Mouse (Mus musculus): ENCODE measurements around the gene Rita1. TPM values are rescaled to one million over a fixed set of nuclear protein-coding genes. Genes with fewer than 3 reads are reported as not detected.

The Rita1 gene
- polyA plus RNA-seq, 1 experiment from 2014 or later: 25.1 TPM

DNA sequence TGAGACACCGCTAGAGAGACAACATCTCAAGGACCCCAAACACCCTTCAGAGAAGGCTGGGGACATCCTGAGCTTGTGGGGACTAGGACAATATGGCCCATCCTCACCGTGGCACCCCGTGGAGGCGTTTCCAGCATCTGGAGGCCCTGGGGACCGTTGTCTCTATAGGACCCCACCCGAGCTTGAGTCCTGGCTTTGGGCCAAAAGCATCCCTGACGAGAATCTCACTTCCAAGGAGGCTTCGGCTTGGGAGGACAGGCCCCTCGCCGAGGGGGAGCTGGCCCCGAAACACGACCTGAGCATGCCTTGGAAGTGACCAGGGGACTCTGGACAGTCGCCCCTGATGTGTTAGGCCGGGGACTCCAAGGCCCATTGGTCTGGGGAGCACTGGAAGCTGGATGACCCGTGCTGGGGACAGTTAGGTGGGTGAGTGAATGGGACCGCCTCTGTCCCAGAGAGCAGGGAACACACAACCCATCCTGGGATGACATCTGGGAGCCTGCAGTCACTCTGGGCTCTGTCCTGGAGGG lies 3.1 kb downstream of the Rita1 start:
- no peaks in the 10 kb centered on the region for H3K9me3 ChIP-seq
- ATAC-seq (ENCODE audit: low read depth): no peak
- H3K27ac ChIP-seq (replicated peaks): no peak overlapping the region
- H3K36me3 ChIP-seq: peaks cover 9% of the 10 kb centered on the region; the same call in 1 of the 2 replicates
- no peak overlapping the region for H3K4me2 ChIP-seq
- WGBS: 83% methylated on average over 16 of the region's 16 CpGs
- no peak overlapping the region for H3K4me3 ChIP-seq
- 0 out of 2 replicates have a peak overlapping the region, but pooled peaks have one; percentile 38 for H3K9ac ChIP-seq
- peaks cover 42% of the 10 kb centered on the region for H3K4me1 ChIP-seq (replicated peaks)
- no peaks in the 10 kb centered on the region for H3K27me3 ChIP-seq

DNA sequence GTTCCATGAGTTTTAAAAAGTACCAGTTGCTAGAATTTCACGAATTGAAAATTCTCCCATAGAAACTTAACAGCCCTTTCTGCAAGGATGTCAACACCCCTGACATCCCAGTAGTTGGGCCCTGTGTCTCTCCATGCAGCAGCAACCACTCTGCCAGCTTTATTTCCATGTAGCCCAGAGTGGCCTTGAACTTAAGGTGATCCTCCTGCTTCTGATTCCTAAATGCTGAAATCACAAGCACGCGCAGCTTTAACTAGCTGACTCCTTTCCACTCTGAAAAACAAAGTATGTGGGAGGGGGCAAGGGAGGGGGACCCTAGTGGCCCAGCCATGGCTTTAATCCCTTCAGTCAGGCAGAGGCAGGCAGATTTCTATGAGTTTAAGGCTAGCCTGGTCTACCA lies 5.1 kb downstream of the Rita1 start:
- Histone ChIP-seq H3K9me3 (no peaks in the 10 kb centered on the region), H3K9ac (no peak overlapping the region), H3K27ac (replicated peaks) (no peak overlapping the region), H3K4me1 (replicated peaks) (peaks cover 34% of the 10 kb centered on the region), H3K27me3 (no peaks in the 10 kb centered on the region), H3K36me3 (peaks cover 9% of the 10 kb centered on the region; the same call in 1 of the 2 replicates), H3K4me2 (no peak overlapping the region), H3K4me3 (no peak overlapping the region)
- ATAC-seq (ENCODE audit: low read depth): no peak
- 82% methylated on average over 3 of the region's 3 CpGs for WGBS

DNA sequence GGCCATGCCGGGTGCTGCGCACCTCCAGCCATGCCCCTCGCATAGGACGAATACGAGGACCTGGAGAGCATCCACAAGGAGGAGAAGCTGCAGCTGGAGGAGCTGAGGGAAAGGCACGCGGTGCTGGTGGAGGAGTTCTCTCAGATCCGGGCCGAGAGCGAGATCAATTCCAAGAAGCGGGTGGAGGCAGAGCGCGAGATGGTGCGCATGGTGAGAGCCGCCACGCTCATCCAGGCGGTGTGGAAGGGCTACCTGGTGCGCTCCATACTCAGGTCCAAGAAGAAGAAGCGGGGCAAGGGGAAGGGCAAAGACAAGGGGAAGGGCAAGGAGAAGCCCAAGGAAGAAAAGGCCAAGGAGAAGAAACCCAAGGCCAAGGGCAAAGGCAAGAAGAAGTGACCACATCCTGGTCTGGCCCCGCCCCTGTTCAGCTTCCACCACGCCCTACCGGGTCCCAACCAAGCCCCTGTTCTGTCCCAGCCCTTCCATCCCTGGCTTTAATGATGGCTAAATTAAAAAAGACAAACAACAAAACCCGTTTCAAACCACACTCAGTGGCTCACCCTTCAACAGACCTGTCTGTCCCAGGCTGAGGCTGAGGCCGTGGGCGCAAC lies 5.7 kb downstream of the Rita1 start:
- no peak overlapping the region for H3K4me2 ChIP-seq
- ATAC-seq (ENCODE audit: low read depth): no peak
- H3K27me3 ChIP-seq: no peaks in the 10 kb centered on the region
- H3K36me3 ChIP-seq: peaks cover 9% of the 10 kb centered on the region; the same call in 1 of the 2 replicates
- peaks cover 32% of the 10 kb centered on the region for H3K4me1 ChIP-seq (replicated peaks)
- H3K9me3 ChIP-seq: no peaks in the 10 kb centered on the region
- 68% methylated on average over 25 of the region's 25 CpGs for WGBS
- H3K27ac ChIP-seq (replicated peaks): no peak overlapping the region
- H3K4me3 ChIP-seq: no peak overlapping the region
- H3K9ac ChIP-seq: no peak overlapping the region

DNA sequence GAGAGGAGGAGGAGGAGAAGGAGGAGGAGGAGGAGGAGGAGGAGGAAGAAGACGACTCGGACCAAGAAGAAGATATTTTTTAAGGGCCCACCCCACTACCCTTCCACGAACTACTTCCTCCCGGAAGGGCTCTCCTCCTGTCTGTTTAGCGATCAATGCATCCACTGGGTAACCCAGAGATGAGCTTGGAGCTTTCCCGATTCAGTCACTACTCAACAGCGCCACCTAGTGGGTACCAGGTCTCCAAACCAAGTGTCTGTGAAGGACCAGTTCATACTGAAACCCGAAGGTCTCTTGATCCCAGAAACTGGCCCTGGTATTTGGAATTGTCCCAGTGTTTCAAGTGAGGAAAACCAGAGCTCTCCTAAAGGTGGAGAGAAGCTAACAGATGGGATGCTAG lies 6.7 kb downstream of the Rita1 start:
- ATAC-seq (ENCODE audit: low read depth): peak; percentile 77
- Histone ChIP-seq H3K9ac (peak overlapping the region; percentile 67), H3K27ac (replicated peaks) (peak overlapping the region; percentile 76), H3K4me1 (replicated peaks) (peaks cover 22% of the 10 kb centered on the region), H3K4me2 (peak overlapping the region; percentile 64), H3K27me3 (no peaks in the 10 kb centered on the region), H3K9me3 (no peaks in the 10 kb centered on the region), H3K4me3 (peak overlapping the region; percentile 34), H3K36me3 (peaks cover 9% of the 10 kb centered on the region; the same call in 1 of the 2 replicates)
- WGBS: 3% methylated on average over 8 of the region's 8 CpGs

DNA sequence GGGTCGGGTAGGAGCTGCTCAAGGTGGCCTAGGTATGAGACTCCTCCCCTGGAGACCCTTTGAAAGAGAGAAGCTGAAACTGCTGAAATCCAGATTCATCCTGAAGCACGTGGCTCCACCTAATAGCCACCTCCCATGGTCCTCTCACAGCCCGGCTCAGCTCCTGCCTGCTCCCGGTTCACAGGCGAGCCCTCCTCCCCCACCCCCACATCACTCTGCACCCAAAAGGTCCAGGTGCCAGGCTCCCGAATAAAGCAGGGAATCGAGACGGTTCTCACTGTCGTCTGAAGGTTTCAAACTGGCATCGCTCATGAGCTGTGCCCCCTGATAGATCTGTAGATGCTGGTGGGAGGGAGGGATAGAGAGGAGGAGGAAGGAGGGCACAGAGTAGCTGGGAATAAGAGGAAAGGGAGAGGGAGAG lies 7.1 kb downstream of the Rita1 start:
- peak; percentile 59 for ATAC-seq (ENCODE audit: low read depth)
- H3K4me1 ChIP-seq (replicated peaks): peaks cover 18% of the 10 kb centered on the region
- H3K9ac ChIP-seq: peak overlapping the region; percentile 67
- peak overlapping the region; percentile 34 for H3K4me3 ChIP-seq
- peaks cover 9% of the 10 kb centered on the region; the same call in 1 of the 2 replicates for H3K36me3 ChIP-seq
- 1% methylated on average over 10 of the region's 10 CpGs for WGBS
- H3K27me3 ChIP-seq: no peaks in the 10 kb centered on the region
- peak overlapping the region; percentile 64 for H3K4me2 ChIP-seq
- no peaks in the 10 kb centered on the region for H3K9me3 ChIP-seq
- H3K27ac ChIP-seq (replicated peaks): peak overlapping the region; percentile 76

DNA sequence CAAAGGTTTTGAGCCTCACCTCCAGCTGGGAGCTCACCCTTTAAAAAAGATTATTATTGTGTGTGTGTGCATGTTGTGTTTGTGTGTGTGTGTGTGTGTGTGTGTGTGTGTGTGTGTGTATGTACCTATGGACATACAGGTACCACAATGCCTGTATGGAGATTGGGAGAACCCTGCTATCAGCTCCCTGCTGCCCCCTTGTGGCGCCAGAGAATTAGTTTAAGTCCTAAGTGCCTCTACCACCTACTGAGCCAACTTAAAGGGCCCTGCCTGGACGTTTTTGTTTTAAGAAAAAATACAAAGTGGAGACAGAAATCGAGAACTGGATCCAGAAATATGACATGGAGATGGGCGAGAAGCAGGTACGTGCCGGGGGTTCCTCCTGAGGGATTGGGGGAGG lies 7.5 kb downstream of the Rita1 start:
- peak overlapping the region; percentile 64 for H3K4me2 ChIP-seq
- peak; percentile 38; the same call in 1 of the 2 replicates for ATAC-seq (ENCODE audit: low read depth)
- peak overlapping the region; percentile 34 for H3K4me3 ChIP-seq
- WGBS: 1% methylated on average over 6 of the region's 6 CpGs
- peaks cover 9% of the 10 kb centered on the region; the same call in 1 of the 2 replicates for H3K36me3 ChIP-seq
- peak overlapping the region; percentile 76 for H3K27ac ChIP-seq (replicated peaks)
- H3K9me3 ChIP-seq: no peaks in the 10 kb centered on the region
- H3K4me1 ChIP-seq (replicated peaks): peaks cover 13% of the 10 kb centered on the region
- H3K27me3 ChIP-seq: no peaks in the 10 kb centered on the region
- H3K9ac ChIP-seq: peak overlapping the region; percentile 67; the same call in 1 of the 2 replicates

DNA sequence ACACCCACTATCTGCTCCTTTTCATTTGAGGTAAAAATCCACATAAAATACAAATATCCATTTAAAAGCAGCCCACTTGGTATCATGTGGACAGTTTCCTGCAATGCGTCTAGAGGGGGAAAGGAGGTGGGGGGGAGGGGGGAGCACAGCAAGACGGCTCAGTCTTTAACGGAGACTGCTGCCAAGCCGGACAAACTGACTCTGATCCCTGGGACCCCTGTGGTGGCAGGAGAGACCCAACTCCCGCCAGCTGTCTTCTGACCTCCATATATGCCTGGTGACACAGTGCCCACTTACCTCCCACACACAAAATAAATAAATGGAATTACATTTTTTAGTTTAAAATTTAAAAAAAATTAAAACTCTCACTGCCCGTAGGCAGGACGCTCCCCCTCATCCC lies 8.9 kb downstream of the Rita1 start:
- 58% methylated on average over 7 of the region's 7 CpGs for WGBS
- peaks cover 6% of the 10 kb centered on the region; the same call in 1 of the 2 replicates for H3K36me3 ChIP-seq

DNA sequence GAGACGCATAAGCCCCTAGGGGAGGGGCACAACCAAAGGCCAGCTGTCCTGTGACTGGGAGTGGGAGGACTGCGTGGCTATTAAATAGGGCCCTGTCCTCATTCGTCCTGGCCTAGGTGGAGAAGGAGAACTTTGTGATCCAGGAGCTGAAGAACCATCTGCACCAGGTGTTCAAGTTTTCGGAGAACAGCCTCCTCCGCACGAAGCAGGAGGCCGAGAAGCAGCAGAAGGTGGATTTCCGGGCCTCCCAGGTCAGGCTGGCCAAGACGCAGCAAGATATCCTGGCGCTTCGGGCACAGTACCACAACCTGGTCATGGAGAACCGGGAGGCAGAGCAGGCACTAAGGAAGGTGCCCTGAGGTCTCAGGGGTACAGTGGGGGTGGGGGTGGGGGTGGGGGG lies 10.2 kb downstream of the Rita1 start:
- no peak overlapping the region for H3K9ac ChIP-seq
- 87% methylated on average over 12 of the region's 12 CpGs for WGBS
- no peak for ATAC-seq (ENCODE audit: low read depth)
- peaks cover 5% of the 10 kb centered on the region for H3K4me1 ChIP-seq (replicated peaks)
- no peak overlapping the region for H3K4me3 ChIP-seq
- H3K27ac ChIP-seq (replicated peaks): no peak overlapping the region
- H3K27me3 ChIP-seq: no peaks in the 10 kb centered on the region
- H3K9me3 ChIP-seq: no peaks in the 10 kb centered on the region
- no peaks in the 10 kb centered on the region for H3K36me3 ChIP-seq
- no peak overlapping the region for H3K4me2 ChIP-seq

More for the DNA sequence above, 8.9 kb downstream of the Rita1 start:
- H3K27ac ChIP-seq (replicated peaks): no peak overlapping the region
- no peak overlapping the region for H3K4me2 ChIP-seq
- H3K4me1 ChIP-seq (replicated peaks): peaks cover 5% of the 10 kb centered on the region
- no peak overlapping the region for H3K4me3 ChIP-seq
- no peak for ATAC-seq (ENCODE audit: low read depth)
- H3K27me3 ChIP-seq: no peaks in the 10 kb centered on the region
- no peaks in the 10 kb centered on the region for H3K9me3 ChIP-seq
- H3K9ac ChIP-seq: no peak overlapping the region

DNA sequence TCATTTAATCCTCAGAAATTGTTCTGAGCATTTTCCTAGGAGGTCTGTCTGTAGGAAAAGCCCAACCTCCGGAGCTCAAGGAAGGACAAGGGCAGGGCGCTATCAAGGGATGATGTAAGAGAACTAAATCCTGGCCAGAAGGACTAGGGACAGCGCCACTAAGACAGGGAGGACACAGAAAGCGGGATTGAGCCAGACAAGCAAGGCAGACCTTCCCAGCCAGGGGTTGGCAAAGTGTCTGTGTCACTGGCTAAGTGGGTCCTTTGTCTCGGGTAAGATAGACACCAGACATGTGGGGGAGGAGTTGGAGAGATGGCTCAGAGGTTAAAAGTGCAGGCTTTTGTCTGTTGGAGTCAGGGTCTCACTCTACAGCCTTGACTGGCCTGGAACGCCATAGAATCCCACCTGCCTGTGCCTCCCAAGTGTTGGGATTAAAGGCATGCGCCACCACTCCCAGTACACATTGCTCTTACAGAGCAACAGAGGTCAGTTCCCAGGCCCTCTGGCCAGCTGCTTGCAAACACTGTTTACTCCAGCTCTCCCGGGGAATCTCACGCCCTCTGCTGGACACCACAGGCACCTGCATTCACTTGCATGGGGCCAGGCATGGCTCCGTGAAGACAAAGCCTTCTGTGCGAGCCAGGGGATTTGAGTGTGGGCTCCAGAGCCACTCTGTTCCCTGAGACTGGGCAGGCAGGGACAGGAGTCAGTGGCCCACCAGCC lies 11.3 kb downstream of the Rita1 start:
- no peak for ATAC-seq (ENCODE audit: low read depth)
- H3K9ac ChIP-seq: no peak overlapping the region
- H3K36me3 ChIP-seq: no peaks in the 10 kb centered on the region
- H3K9me3 ChIP-seq: no peaks in the 10 kb centered on the region
- peaks cover 5% of the 10 kb centered on the region for H3K4me1 ChIP-seq (replicated peaks)
- H3K4me2 ChIP-seq: no peak overlapping the region
- WGBS: 49% methylated on average over 11 of the region's 11 CpGs
- no peaks in the 10 kb centered on the region for H3K27me3 ChIP-seq
- no peak overlapping the region for H3K4me3 ChIP-seq
- H3K27ac ChIP-seq (replicated peaks): 0 out of 2 replicates have a peak overlapping the region, but pooled peaks have one; percentile 18

DNA sequence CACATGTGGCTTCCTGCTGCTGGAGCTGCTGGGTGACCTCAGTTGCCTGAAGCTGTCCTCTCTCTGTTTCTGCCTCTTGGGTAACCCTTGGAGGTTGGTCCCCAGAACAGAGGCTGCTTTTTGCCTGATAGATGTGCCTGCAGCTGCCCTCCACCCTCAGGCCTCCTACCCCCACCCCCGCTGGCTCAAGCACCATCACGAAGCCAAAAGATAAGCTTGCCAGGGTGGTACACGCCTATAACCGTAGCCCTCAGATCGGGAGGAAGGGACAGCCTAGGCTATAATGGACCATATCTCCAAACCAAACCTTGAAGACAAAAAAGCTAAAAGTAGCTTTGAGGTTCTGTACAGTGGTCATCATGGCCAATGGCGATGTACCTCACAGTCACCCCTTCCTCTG lies 12.8 kb downstream of the Rita1 start:
- Histone ChIP-seq H3K36me3 (no peaks in the 10 kb centered on the region), H3K4me3 (no peak overlapping the region), H3K4me1 (replicated peaks) (no peaks in the 10 kb centered on the region), H3K27ac (replicated peaks) (no peak overlapping the region), H3K4me2 (no peak overlapping the region), H3K27me3 (no peaks in the 10 kb centered on the region), H3K9ac (no peak overlapping the region), H3K9me3 (no peaks in the 10 kb centered on the region)
- ATAC-seq (ENCODE audit: low read depth): no peak
- WGBS: 91% methylated on average over 6 of the region's 6 CpGs

DNA sequence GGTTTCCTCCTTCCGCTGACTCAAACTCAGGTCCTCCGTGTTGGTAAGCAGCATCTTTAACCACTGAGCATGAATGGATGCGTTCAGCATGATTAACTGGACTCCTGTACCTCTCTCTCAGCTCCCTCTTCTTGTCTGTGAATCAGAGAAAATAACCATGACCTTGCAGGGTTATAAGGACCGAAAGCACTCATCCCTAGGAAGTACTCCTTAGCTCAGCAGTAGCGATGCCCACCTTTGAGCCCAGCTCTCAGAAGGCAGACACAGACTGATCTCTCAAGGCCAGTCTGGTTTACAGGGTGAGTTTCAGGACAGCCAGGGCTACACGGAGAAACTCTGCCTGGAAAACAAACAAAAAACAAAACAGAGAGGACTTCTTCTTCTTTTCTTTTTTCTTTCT lies 17.9 kb downstream of the Rita1 start:
- 0 out of 2 replicates have a peak, but pooled peaks cover 1% of the 10 kb centered on the region for H3K4me1 ChIP-seq (replicated peaks)
- ATAC-seq (ENCODE audit: low read depth): no peak
- 0 out of 2 replicates have a peak, but pooled peaks cover 2% of the 10 kb centered on the region for H3K36me3 ChIP-seq
- H3K27ac ChIP-seq (replicated peaks): no peak overlapping the region
- no peak overlapping the region for H3K9ac ChIP-seq
- no peaks in the 10 kb centered on the region for H3K27me3 ChIP-seq
- no peak overlapping the region for H3K4me2 ChIP-seq
- 0 out of 2 replicates have a peak, but pooled peaks cover 4% of the 10 kb centered on the region for H3K9me3 ChIP-seq
- WGBS: 81% methylated on average over 6 of the region's 6 CpGs
- no peak overlapping the region for H3K4me3 ChIP-seq

DNA sequence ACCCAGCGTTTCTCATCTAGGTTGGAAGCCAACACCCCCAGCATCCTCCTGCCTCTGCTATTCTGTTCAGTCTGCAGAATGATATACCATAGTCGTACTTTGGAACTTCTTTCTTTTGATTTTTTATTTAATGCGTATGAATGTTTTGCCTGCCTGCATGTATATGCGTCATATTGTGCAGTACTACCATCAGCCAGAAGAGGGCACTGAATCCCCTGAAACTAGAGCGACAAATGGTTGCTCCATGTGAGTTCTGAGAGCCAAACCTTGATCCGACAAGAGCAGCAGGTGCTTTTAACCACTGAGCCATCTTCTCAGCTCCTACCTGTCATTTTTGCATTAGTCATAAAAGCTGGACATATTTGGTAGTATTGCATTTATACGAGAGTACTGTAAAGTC lies 20.2 kb downstream of the Rita1 start:
- ATAC-seq (ENCODE audit: low read depth): no peak
- Histone ChIP-seq H3K4me1 (replicated peaks) (peaks cover 18% of the 10 kb centered on the region), H3K4me3 (no peak overlapping the region), H3K36me3 (0 out of 2 replicates have a peak, but pooled peaks cover 2% of the 10 kb centered on the region), H3K4me2 (no peak overlapping the region), H3K9me3 (0 out of 2 replicates have a peak, but pooled peaks cover 4% of the 10 kb centered on the region), H3K27me3 (no peaks in the 10 kb centered on the region), H3K9ac (no peak overlapping the region), H3K27ac (replicated peaks) (no peak overlapping the region)
- WGBS: 71% methylated on average over 7 of the region's 7 CpGs

All from neural tube, embryonic 13.5 days (tissue).